Mouse (Mus musculus): ENCODE results near the gene Hsd17b14. TPM values are rescaled to one million over a fixed set of nuclear protein-coding genes. Genes with fewer than 3 reads are reported as not detected.

Gene Hsd17b14
- total RNA-seq, 2 experiments from 2014 or later, result 0.39 TPM; not detected in 1

DNA sequence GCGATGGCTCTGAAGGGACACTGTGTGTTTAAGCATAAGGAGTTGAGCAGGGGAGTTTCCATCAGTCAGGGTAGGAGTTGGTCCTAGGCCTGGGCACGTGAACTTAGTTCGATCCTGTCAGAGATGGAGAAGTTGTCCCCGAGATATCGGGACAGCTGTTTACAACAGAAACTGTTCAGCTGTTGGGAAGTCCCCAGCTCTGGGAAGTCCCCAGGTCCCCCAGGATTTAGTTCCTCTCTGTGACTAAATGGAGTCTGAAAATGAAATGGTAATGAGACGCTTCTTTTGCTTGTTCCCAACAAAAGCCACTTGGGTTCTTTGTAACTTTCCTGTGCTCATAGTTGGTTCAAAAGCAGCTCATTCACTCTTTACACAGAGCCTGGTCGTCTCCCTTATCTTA is 37.2 kb downstream of the Hsd17b14 start:
- DNase-seq (ENCODE audit: low spot score in 2 of 2), result no peak
- intact Hi-C loops (cut with DNase I), result loop anchor here (2.0 kb wide), 1 partner anchor 37 kb away; the partner anchor contains the start of gene Hsd17b14

DNA sequence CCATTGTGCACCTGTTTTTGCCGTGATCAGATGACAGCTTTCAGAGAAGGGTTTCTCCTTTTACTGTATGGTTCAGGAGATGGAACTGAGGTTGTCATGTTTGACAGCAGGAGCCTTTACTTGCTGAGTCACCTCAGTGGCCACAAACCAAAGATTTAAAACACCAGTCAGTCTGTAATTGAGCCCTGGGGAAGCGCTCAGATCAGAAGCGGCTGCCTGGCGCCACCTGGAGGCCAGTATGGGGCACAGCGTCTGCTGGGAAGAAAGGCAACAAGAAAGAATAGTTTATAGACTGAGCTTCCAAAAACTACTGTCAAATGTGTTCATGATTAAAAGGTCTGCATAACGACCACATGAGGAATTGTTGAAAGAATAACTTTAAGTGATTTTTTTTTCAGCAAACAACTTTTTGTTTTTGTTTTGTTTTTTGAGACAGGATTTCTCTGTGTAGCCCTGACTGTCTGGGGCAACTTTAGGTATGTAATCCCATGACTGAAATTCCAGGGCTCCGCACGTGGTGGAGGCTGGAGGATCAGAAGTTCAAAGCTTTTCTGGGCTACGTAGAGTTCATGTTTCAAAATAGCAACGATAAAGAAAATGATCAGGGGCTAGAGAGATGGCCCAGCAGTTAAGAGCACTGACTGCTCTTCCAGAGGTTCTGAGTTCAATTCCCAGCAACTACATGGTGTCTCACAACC is 38.6 kb downstream of the Hsd17b14 start:
- intact Hi-C loops (cut with DNase I), result no loop called here
- peak; percentile 56 to 64 for DNase-seq (ENCODE audit: low spot score in 2 of 2)

DNA sequence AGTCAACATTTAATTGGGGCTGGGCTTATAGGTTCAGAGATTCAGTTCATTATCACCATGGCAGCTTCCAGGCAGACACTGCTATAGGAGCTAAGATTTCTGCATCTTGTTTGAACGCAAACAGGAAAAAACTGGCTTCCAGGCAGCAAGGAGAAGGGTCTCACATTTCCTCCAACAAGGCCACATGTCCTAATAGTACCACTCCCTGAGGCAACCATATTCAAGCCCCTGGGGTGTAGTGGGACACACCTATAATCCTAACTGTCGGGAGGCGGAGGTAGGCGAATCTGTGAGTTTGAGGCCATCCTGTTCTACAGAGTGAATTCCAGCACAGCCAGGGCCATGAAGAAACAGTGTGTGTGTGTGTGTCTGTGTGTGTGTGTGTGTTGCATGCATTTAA is 40.5 kb downstream of the Hsd17b14 start:
- intact Hi-C loops (cut with DNase I), result loop anchor here (5.0 kb wide), 1 partner anchor 87 kb away; the partner anchor contains the start of gene Ntn5
- DNase-seq (ENCODE audit: low spot score in 2 of 2), result no peak

DNA sequence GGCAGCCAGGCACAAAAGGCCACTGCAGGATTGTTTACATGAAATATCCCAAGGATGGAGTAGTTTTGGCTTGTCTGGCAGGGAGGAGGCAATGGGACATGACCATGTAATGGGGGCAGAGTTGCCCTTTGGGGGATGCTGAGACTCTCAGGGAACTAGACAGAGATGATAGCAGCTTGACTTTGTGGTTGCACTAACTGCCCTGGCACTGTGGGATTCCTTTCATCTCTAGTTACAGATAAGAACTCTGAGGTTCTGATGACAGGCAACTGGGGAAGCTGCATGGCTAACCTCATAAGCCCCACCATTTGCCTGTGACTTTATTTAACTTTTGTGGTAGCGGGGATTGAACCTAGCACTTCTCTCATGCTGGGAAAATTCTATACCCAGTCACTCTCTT is 41.4 kb downstream of the Hsd17b14 start:
- no peak for DNase-seq (ENCODE audit: low spot score in 2 of 2)
- intact Hi-C loops (cut with DNase I), result loop anchor here (2.0 to 5.0 kb wide), 2 partner anchors 15 to 86 kb away; partner anchors contain the start of gene Ntn5

DNA sequence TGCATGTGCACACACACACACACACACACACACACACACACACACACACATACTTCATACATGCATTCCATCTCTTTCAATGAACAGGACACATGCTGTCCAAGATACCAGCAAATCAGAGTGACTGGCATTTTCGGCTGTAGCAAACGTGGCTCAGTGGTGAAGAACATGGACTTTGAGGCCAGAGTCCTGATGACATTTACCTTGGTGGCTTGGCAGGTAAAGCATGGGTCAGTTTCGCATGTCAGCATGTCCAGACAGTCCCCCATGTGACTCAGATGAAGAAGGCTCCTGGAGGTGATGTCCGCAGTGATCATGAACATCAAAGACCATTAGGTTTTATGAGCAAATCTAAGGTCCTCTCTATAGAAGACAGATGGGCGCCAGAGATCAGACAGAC is 42.3 kb downstream of the Hsd17b14 start:
- intact Hi-C loops (cut with DNase I), result loop anchor here (2.0 to 5.0 kb wide), 2 partner anchors 14 to 85 kb away; partner anchors contain the start of gene Ntn5
- no peak for DNase-seq (ENCODE audit: low spot score in 2 of 2)

DNA sequence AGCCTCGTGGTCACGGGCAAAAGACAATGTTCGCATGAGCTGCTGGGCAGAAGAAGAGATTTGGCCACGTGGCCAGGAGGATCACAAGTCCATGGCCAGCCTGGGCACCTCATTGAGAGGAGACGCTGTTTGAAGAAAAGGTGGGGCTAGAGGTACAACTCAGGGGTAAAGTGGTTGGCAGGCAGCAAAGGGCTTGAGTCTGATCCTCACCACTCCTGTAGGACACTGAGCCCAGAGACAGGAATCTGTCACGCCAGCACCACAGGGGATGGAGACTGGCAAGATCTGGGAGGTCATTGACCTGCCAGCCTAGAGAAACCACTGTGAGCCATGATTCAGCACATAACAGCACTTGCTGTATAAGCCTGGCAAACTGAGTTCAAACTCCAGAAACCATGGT is 42.8 kb downstream of the Hsd17b14 start:
- intact Hi-C loops (cut with DNase I), result loop anchor here (2.0 to 5.0 kb wide), 2 partner anchors 13 to 85 kb away; partner anchors contain the start of gene Ntn5
- DNase-seq (ENCODE audit: low spot score in 2 of 2), result no peak

DNA sequence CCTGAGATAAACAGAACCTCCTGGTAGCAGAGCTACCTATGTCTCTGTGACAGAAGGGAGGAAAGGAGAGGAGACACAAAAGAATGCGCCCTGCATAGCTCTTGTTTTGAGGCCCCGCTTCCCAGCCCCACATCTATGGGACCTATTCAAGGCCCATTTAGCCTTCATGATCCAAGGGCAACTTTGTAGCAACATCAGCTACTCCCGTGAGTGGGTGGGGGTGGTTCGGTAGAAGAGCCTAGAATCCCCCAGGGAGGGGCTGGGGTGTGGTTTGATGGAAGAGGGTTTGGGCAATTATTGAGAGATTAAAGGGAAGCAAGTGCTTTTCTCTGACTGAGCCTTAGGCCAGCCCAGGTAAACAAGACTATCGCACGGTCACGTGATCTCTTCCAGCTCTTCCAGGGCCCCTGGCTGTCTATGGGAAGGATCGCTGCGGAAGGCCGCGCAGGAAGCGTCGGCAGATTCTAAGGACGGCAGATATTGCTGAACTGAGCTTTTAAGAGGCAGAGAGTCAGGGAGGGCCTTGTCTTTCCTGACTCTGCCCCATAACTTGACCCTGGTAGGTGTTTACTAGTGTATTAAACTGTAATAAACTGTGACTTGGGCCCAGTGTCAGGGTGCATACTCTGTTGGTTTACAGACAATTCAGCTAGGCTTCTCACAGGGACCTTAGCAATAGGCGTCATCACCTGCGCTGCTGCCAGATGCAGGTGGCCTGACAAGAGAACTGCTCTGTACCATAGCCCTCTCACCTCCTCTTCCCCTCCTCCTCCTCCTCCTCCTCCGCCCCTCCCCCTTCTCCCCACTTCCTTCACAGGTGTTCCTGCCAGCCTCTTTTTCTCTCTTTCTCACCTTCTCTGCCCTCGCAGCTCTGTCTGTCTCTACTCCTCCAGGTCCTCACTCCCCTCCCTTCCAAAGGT is 44.5 kb downstream of the Hsd17b14 start:
- DNase-seq (ENCODE audit: low spot score in 2 of 2), result no peak
- intact Hi-C loops (cut with DNase I), result loop anchor here (5.0 kb wide), 1 partner anchor 83 kb away; the partner anchor contains the start of gene Ntn5

DNA sequence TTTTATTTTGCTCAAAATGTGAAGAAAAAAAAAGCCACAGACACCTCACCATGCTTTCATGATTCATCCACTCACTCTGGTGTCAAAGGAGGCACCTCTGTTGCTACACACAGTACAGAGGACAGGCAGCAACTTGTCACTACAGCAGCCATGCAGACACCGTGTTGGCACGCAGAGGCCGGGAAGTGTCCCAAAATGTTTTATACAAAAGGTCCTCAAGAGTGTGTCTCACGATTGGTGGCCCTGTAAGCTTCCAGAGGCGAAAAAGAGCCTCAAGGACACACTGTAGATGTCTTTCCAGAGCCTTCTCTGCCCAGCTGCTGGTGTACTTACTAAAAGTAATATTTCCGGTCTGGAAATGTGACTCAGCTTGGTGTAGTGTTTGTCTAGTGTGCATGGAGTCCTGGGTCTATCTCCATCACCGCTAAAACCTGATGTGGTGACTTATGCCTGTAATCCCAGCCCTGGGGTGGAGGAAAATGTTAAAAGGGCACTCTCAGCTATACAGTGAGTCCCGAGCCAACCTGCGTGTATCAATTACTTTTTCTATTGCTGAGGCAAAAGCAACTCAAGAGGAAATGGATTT is 51.1 kb downstream of the Hsd17b14 start:
- intact Hi-C loops (cut with DNase I), result loop anchor here (5.0 kb wide), 1 partner anchor 67 kb away; no protein-coding TSS in a partner anchor
- no peak for DNase-seq (ENCODE audit: low spot score in 2 of 2)

DNA sequence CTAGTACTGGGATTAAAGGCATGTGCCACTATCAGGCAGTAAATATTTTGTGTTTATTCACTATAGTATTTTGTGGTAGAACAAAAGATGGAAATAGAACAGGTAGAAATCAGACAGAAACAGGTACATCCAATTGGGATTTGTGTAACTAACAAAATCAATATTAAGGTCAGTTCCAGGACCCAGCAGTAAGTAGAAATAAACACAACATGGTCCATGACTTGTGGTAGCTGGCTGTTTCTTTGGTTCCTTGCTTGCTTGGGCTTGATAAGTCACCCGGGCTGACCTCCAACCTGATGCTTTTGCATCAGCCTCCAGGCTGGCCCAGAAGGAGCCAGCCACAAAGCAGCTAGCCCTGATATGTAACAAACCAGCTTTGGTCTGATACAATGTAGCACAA is 54.8 kb downstream of the Hsd17b14 start:
- no peak for DNase-seq (ENCODE audit: low spot score in 2 of 2)
- intact Hi-C loops (cut with DNase I), result loop anchor here (5.0 kb wide), 1 partner anchor 63 kb away; no protein-coding TSS in a partner anchor

DNA sequence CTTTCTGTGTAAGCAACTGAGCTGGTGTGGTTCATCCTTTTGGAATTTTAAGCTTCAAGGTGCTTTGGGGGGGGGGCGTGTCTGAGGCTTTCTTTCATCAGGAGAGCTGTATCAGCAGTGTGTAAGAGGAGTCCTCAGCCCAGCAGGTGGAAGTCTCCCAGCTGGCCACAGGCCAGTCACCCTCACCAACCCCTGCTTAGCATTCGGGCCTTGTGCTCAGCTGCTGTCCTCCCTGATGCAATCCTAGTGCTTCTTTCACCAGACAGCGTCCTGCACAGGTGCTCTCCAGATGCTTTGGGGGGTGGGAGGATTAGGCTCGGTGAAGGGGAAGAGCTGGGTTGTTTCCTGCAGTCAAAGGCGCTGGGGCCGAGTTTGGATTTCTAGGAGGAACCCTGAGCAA is 61.6 kb downstream of the Hsd17b14 start:
- no peak for DNase-seq (ENCODE audit: low spot score in 2 of 2)
- intact Hi-C loops (cut with DNase I), result no loop called here

DNA sequence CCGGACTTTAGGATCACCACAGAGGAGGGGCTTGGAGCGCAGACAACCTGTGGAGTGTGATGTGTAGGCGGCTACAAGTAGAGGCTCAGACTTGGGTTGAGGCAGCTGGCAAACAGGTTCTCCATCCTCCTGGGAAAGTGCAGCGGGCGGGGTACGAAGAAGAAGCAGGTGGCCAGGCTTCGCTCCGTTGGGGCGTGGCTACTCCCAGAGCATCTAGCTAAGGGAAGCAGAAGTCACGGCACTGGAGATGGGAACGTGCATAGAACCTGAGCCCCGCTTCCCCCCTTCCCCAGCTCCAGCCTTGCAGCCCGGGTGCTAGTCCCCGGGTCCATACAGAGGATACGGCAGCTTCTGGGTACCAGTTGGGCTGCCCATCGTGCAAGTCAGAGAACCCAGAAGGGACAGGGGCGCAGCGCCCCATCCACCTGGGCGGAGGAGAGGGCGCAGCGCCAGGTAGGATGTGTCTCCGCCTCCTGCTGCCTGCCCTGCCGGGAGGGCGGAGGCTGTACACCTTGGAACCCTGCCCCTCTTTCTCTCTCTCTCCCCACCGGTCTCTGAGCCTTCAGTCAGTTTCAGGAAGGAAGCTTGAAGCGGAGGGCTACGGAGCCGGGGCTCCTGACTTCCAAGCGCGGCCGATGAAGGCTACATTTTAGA is 62.5 kb downstream of the Hsd17b14 start, which contains the start of gene Fut1:
Fut1 (plus strand) TSS at position 248 of the 654 bp plus-strand sequence.
- DNase-seq (ENCODE audit: low spot score in 2 of 2), result no peak
- intact Hi-C loops (cut with DNase I), result no loop called here

Other genes starting within 250 kb of the Hsd17b14 start
- 10 to 100 TPM; 18.0 to 20.9 TPM for gene Trpm4, start 221.1 kb upstream of the Hsd17b14 start, total RNA-seq (2021)
- under 1 TPM; 0.27 to 0.52 TPM for gene Hrc, start 219.6 kb upstream of the Hsd17b14 start, total RNA-seq (2021)
- 100 to 1,000 TPM; 154 to 168 TPM for gene Ppfia3, start 187.9 kb upstream of the Hsd17b14 start, total RNA-seq (2021)
- 100 to 1,000 TPM; 164 to 189 TPM for gene Lin7b, start 184.3 kb upstream of the Hsd17b14 start, total RNA-seq (2021)
- 100 to 1,000 TPM; 273 to 486 TPM for gene Snrnp70, start 159.2 kb upstream of the Hsd17b14 start, total RNA-seq (2021)
- not detected for gene Kcna7, start 149.2 kb upstream of the Hsd17b14 start, total RNA-seq (2021)
- gene Ntf5, start 141.2 kb upstream of the Hsd17b14 start, total RNA-seq (2021), result not detected
- not detected for gene Lhb, start 134.1 kb upstream of the Hsd17b14 start, total RNA-seq (2021)
- 10 to 100 TPM; 14.1 to 16.9 TPM for gene Gys1, start 120.0 kb upstream of the Hsd17b14 start, total RNA-seq (2021)
- 10 to 100 TPM; 39.7 to 41.5 TPM for gene Ruvbl2, start 116.8 kb upstream of the Hsd17b14 start, total RNA-seq (2021)
- gene Ftl1, start 95.0 kb upstream of the Hsd17b14 start, total RNA-seq (2021), result 100 to 1,000 TPM; 198 to 232 TPM
- 10 to 100 TPM; 63.6 to 64.0 TPM for gene Bax, start 88.0 kb upstream of the Hsd17b14 start, total RNA-seq (2021)
- not detected for gene Tulp2, start 73.0 kb upstream of the Hsd17b14 start, total RNA-seq (2021)
- under 1 TPM in 1 of 2 experiments, not detected in 1; 0.57 TPM for gene Gm45808, start 68.1 kb upstream of the Hsd17b14 start, total RNA-seq (2021)
- 1 to 10 TPM; 4.0 to 4.8 TPM for gene Dhdh, start 66.1 kb upstream of the Hsd17b14 start, total RNA-seq (2021)
- 10 to 100 TPM; 96.8 to 98.9 TPM for gene Nucb1, start 44.5 kb upstream of the Hsd17b14 start, total RNA-seq (2021)
- gene Ppp1r15a, start 28.6 kb upstream of the Hsd17b14 start, total RNA-seq (2021), result 10 to 100 TPM; 24.2 to 31.3 TPM
- gene Plekha4, start 28.6 kb upstream of the Hsd17b14 start, total RNA-seq (2021), result 1 to 10 TPM; 3.7 to 5.2 TPM
- gene Bcat2, start 15.3 kb downstream of the Hsd17b14 start, total RNA-seq (2021), result 10 to 100 TPM; 18.8 to 27.5 TPM
- gene Fgf21, start 60.6 kb downstream of the Hsd17b14 start, total RNA-seq (2021), result not detected
- not detected for gene Fut1, start 62.4 kb downstream of the Hsd17b14 start, total RNA-seq (2021)
- gene Izumo1, start 66.9 kb downstream of the Hsd17b14 start, total RNA-seq (2021), result not detected
- gene Rasip1, start 72.6 kb downstream of the Hsd17b14 start, total RNA-seq (2021), result 1 to 10 TPM; 6.9 to 8.0 TPM
- gene Mamstr, start 85.1 kb downstream of the Hsd17b14 start, total RNA-seq (2021), result 1 to 10 TPM; 4.1 to 5.1 TPM
- under 1 TPM in 1 of 2 experiments, not detected in 1; 0.63 TPM for gene Fut2, start 111.5 kb downstream of the Hsd17b14 start, total RNA-seq (2021)
- gene Ntn5, start 129.1 kb downstream of the Hsd17b14 start, total RNA-seq (2021), result 1 to 10 TPM; 4.2 to 5.7 TPM
- gene Sec1, start 139.5 kb downstream of the Hsd17b14 start, total RNA-seq (2021), result under 1 TPM; 0.37 to 0.48 TPM
- gene Car11, start 144.9 kb downstream of the Hsd17b14 start, total RNA-seq (2021), result 100 to 1,000 TPM; 209 to 228 TPM
- 100 to 1,000 TPM; 128 to 138 TPM for gene Dbp, start 150.2 kb downstream of the Hsd17b14 start, total RNA-seq (2021)
- 100 to 1,000 TPM; 284 to 337 TPM for gene Rpl18, start 160.6 kb downstream of the Hsd17b14 start, total RNA-seq (2021)
- gene Sphk2, start 163.1 kb downstream of the Hsd17b14 start, total RNA-seq (2021), result 10 to 100 TPM; 29.9 to 30.0 TPM
- gene Fam83e, start 166.3 kb downstream of the Hsd17b14 start, total RNA-seq (2021), result not detected
- gene Spaca4, start 170.9 kb downstream of the Hsd17b14 start, total RNA-seq (2021), result not detected
- gene Lmtk3, start 228.8 kb downstream of the Hsd17b14 start, total RNA-seq (2021), result 100 to 1,000 TPM; 225 to 267 TPM
- 10 to 100 TPM; 11.4 to 13.8 TPM for gene Sult2b1, start 229.8 kb downstream of the Hsd17b14 start, total RNA-seq (2021)